Mouse (Mus musculus) cerebellum, adult (tissue): ENCODE results near the gene Pan2.
"Not testable (repeated sequence)": the region's sequence is repeated elsewhere in the genome, so short reads cannot be mapped to it uniquely, and the experiment has no call there.

Experiments
- ATAC-seq: cut with Nextera tagmentation; 2 replicates; pipeline ENCODE4 v1.9.2; 2017; ENCODE audit warnings: mild to moderate bottlenecking, moderate library complexity, mixed read lengths; ENCODE audit not compliant: insufficient number of reproducible peaks, low FRiP score, low TSS enrichment

The Pan2 gene

GRCm38 (mm10) chr10:128282886-128283450, 20.2 kb upstream of the Pan2 start:
- no peak for ATAC-seq

GRCm38 (mm10) chr10:128283604-128284579, 19.2 kb upstream of the Pan2 start:
- peak; percentile 87 for ATAC-seq

GRCm38 (mm10) chr10:128290594-128290993, 12.5 kb upstream of the Pan2 start:
- not testable (repeated sequence) for ATAC-seq

GRCm38 (mm10) chr10:128296370-128297090, 6.6 kb upstream of the Pan2 start:
- ATAC-seq: no peak

- ATAC-seq: 0 out of 2 replicates have a peak, but pooled peaks have one; percentile 54
Measured at GRCm38 (mm10) chr10:128297221-128297620, 5.9 kb upstream of the Pan2 start.

- ATAC-seq: peak; percentile 36; the same call in 1 of the 2 replicates
Measured at GRCm38 (mm10) chr10:128297622-128298021, 5.5 kb upstream of the Pan2 start.

DNA sequence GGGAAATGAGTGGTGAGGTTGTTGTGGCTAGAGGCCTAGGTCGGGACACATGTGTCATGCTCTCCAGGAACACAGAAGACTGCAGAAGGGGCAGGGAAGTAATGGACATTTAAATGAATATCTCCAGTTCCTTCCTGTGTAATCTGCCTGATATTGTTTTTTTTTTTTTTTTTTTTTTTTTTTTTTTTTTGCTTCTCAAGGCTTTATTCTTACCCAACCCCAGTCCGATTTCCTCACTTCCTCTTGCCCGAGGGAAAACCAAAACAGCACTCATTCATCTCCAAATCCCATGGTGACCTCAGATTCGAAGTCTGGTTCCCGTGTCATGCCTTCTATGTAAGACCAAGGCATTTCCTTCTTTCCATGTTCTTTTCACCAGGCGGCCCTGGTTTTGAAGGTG, 4.9 kb upstream of the Pan2 start:
- no peak for ATAC-seq

DNA sequence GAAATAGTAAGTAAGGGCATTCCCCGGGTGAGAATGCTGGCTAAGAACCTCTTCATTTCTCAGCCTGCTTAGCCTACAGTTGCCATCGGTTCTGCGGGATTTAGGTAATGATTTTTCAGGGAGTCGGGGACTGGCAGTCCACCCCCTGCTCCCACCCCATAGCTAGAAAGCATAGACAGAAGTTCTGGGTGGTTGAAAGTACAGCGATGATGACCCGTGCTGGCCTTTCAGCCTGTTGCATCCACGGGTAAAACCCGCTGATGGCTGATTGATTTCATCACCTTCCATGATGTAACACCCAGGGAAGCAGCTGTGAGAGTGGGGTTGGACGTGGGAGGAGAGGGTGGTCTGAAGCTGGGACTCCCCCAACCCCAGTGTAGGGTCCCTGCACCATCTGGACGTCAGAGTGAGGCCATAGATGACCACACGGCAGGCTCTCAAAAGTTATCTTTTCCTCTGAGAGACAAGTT, 4.4 kb upstream of the Pan2 start, which contains the start of gene Il23a:
Gene Il23a, minus strand, starts transcription at position 51 of the 470 bp plus-strand sequence.
- ATAC-seq: no peak

DNA sequence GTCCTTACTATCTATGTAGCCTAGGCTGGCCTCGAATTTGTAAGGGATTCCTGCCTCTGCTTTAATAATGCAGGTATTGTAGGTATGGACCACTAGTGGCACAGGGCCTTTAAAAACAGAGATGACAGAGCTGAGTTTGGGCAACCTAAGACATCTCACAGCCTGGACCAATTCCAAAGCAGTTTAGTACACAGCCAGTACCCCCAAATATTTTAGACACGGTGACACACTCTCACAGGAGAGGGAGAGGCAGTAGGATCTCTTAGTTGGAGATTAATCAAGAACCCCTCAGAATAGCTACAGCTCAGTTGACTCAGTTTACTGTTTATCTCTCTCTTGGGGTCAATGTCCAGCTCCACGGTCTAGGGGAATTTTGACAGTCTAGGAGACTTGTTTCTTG, 778 bp upstream of the Pan2 start:
- ATAC-seq: no peak

GRCm38 (mm10) chr10:128302785-128303125, 380 bp upstream of the Pan2 start:
- ATAC-seq: peak; percentile 39

DNA sequence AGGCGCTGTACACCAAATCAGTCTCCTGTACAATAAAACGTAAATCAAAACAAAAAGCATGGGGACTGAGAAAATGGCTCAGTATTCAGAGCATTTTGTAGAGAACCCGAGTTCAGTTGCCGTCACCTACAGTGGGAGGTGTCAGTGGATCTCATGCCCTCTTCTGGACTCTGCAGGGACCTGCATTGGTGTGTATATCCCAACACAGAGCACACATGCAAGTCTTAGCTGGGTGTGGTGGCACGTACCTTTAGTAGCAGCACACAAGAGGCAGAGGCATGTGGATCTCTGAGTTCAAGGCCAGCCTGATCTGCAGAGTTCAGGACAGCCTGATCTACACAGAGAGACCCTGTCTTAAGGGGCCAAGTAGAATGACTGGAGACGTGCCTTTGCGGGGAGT, 6.5 kb downstream of the Pan2 start:
- ATAC-seq: no peak

- ATAC-seq: no peak
Measured at GRCm38 (mm10) chr10:128310177-128310576, 7.0 kb downstream of the Pan2 start.

GRCm38 (mm10) chr10:128310902-128311301, 7.8 kb downstream of the Pan2 start:
- no peak for ATAC-seq

GRCm38 (mm10) chr10:128315578-128315977, 12.4 kb downstream of the Pan2 start:
- ATAC-seq: no peak

DNA sequence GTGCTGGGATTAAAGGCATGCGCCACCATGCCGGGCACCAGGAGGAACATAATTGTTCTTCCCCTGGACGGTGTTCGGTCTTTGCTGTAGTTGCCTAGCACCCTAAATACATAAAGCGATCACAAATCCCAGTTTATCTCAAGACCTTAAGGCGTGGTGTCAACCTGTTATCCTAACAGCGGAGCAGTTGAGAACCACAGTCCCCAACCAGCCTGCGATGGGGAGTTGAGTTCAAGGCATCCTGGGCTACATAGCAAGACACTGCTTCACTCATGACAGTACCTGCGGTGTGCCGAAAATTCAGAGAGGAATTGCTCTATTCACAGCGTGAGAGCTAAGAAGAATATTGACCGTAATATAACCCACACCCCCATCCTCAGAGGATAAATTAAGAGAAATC, 18.5 kb downstream of the Pan2 start:
- ATAC-seq: no peak

DNA sequence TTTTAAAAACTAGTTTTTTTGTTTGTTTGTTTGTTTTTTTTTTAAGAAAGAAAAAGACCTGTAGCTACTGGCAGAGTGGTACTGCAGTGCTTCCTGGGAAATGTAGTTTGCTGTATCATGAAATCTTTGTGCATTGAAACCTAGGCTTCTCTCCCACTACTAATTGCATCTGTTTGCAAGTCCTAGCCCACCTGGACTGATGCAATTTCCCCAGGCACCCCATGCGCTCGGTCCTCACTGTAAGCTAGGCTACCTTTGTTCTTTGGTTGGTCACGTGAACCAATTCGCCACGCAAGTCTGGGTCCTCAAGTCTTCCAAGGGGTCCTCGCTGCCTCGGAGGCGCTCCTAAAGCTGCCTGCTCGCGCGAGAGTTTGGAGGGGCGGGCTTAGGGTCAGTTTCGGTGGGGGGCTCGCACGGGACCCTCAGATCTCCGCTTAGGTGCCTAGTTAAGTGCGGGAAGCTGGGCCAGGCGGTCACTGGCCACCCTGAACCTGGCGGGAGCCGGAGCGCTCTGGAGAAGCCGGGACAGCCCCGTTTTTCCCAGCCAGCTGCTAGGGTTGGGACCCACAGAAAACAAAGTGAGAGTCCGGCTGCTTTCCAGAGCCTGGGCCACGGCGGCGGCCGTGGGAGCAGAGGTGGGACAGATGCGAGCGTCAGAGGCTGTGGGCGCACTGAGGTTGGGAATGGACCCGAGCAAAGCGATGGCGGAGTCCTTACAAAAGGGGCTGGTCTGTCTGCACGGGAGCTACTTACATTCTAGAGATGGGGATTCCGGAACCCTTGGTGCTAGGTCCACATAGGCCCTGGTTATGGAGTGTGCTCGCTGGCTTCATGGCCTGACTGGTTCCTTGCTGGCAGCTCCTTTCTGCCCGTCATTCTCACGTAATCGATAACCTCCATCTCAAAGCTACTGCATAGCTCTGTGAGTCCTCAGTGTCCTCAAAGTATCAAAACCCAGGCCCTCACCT, 19.3 kb downstream of the Pan2 start, which contains the start of gene Cnpy2:
Gene Cnpy2, plus strand, starts transcription at position 319 of the 968 bp plus-strand sequence.
- ATAC-seq: peak; percentile 88

DNA sequence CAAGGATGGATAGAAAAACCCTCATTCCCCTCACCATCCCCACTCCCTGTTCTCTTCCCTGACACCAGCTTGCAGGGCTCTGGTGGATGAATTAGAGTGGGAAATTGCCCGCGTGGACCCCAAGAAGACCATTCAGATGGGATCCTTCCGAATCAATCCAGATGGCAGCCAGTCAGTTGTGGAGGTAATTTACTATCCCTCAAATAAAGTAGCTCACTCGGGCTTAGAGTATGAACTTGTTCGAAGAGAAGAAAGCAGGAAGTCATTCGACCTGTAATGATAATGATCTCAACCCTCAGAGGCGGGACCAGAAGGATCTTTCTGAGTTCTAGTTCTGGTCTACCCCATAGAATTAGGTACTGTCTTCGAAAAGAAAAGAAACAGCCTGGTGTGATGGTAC, 20.4 kb downstream of the Pan2 start:
- no peak for ATAC-seq

GRCm38 (mm10) chr10:128326825-128327224, 23.7 kb downstream of the Pan2 start:
- no peak for ATAC-seq

- no peak for ATAC-seq
Measured at GRCm38 (mm10) chr10:128327610-128328009, 24.5 kb downstream of the Pan2 start.
